Mouse (Mus musculus) forebrain, embryonic 14.5 days (tissue): ENCODE measurements around the gene Zdhhc3. TPM values are rescaled to one million over a fixed set of nuclear protein-coding genes. Genes with fewer than 3 reads are reported as not detected.

Experiments used
- ATAC-seq: fragments of 200-750 bp; cut with Nextera tagmentation; 2 replicates; pipeline ENCODE4 v1.8.0; 2017; ENCODE audit warnings: mild to moderate bottlenecking, moderate library complexity
- DNase-seq: peaks from one replicate; pipeline ENCODE4 v3.0.0-alpha.2; 2015; ENCODE audit warnings: low spot score
- H3K27ac ChIP-seq: fragments of 300-500 bp; sonication (generic); 2 replicates; pipeline ENCODE4 v1.5.1; 2014; ENCODE audit warnings: low read depth, mild to moderate bottlenecking, control low read depth, low read length, moderate library complexity
- H3K27me3 ChIP-seq: fragments of 300-500 bp; sonication (generic); replicated peaks from 2 replicates; pipeline ENCODE4 v1.6.1; 2014; ENCODE audit warnings: low read length, control low read depth, mixed read lengths; ENCODE audit not compliant: control insufficient read depth, insufficient read depth
- H3K36me3 ChIP-seq: fragments of 300-500 bp; sonication (generic); 2 replicates; pipeline ENCODE4 v1.6.1; 2014; ENCODE audit warnings: low read length, control low read depth; ENCODE audit not compliant: control insufficient read depth, insufficient read depth
- H3K4me1 ChIP-seq: fragments of 300-500 bp; sonication (generic); 2 replicates; pipeline ENCODE4 v1.6.1; 2014; ENCODE audit warnings: antibody characterized with exemption, low read length, control low read depth; ENCODE audit not compliant: control insufficient read depth, insufficient read depth
- H3K4me2 ChIP-seq: fragments of 300-500 bp; sonication (generic); 2 replicates; pipeline ENCODE4 v1.6.1; 2014; ENCODE audit warnings: mild to moderate bottlenecking, control low read depth, low read length
- H3K4me3 ChIP-seq: fragments of 300-500 bp; sonication (generic); 2 replicates; pipeline ENCODE4 v1.5.1; 2014; ENCODE audit warnings: low read depth, low read length, control low read depth
- H3K9ac ChIP-seq: fragments of 300-500 bp; sonication (generic); 2 replicates; pipeline ENCODE4 v1.6.1; 2014; ENCODE audit warnings: mild to moderate bottlenecking, low read length, control low read depth, moderate library complexity
- H3K9me3 ChIP-seq: fragments of 300-500 bp; sonication (generic); replicated peaks from 2 replicates; pipeline ENCODE4 v1.6.1; 2016; ENCODE audit warnings: low read length, control low read depth, mixed read lengths; ENCODE audit not compliant: control insufficient read depth
- WGBS: fragments of 180-500 bp; shearing (Covaris S2); extraction: QIAGEN DNeasy Blood & Tissue Kit; methylation state at CpG from one replicate; pipeline ENCODE4 v1.1.7; 2014; 5-methylcytosine and 5-hydroxymethylcytosine counted together
- polyA plus RNA-seq: library from polyadenylated mRNA; unstranded; fragments of >200 nt; fragmentation: Nextera tagmentation; extraction: Ambion mirVana; gene quantifications from 2 replicates; pipeline ENCODE4 v1.2.1, GENCODE M21; 2014

Gene Zdhhc3
- polyA plus RNA-seq, 1 experiment from 2014 or later = 51.2 TPM

GRCm38 (mm10) chr9:123047665-123048064, 65.3 kb downstream of the Zdhhc3 start:
- DNase-seq (no peak), ATAC-seq (no peak)
- no peak overlapping the region for H3K4me2 ChIP-seq
- no peaks in the 10 kb centered on the region for H3K4me1 ChIP-seq
- WGBS = 89% methylated on average over 1 of the region's 1 CpGs
- no peaks in the 10 kb centered on the region for H3K9me3 ChIP-seq
- H3K27ac ChIP-seq = no peak overlapping the region
- no peak overlapping the region for H3K4me3 ChIP-seq
- no peaks in the 10 kb centered on the region for H3K27me3 ChIP-seq
- no peak overlapping the region for H3K9ac ChIP-seq
- H3K36me3 ChIP-seq = no peaks in the 10 kb centered on the region

GRCm38 (mm10) chr9:123034426-123034825, 78.6 kb downstream of the Zdhhc3 start, which contains the start of gene Tgm4:
Tgm4 (plus strand) TSS chr9:123034726.
- ATAC-seq = no peak
- H3K27ac ChIP-seq = no peak within 1 kb of the TSS
- H3K4me1 ChIP-seq = no peaks in the 10 kb centered on the region
- no peak within 1 kb of the TSS for H3K4me3 ChIP-seq
- no peak within 1 kb of the TSS for H3K4me2 ChIP-seq
- H3K9ac ChIP-seq = no peak within 1 kb of the TSS
- no peaks in the 10 kb centered on the region for H3K27me3 ChIP-seq
- WGBS = 90% methylated on average over 4 of the region's 4 CpGs
- DNase-seq = no peak
- no peaks in the 10 kb centered on the region for H3K9me3 ChIP-seq
- no peaks in the 10 kb centered on the region for H3K36me3 ChIP-seq

- Histone ChIP-seq H3K4me2 (no peak overlapping the region), H3K36me3 (no peaks in the 10 kb centered on the region), H3K9ac (no peak overlapping the region), H3K9me3 (no peaks in the 10 kb centered on the region), H3K4me1 (no peaks in the 10 kb centered on the region), H3K27ac (no peak overlapping the region), H3K27me3 (no peaks in the 10 kb centered on the region), H3K4me3 (no peak overlapping the region)
- ATAC-seq (no peak), DNase-seq (no peak)
- 91% methylated on average over 13 of the region's 13 CpGs for WGBS
These were observed 81.3 kb downstream of the Zdhhc3 start for GRCm38 (mm10) chr9:123031496-123032246.

- no peaks in the 10 kb centered on the region for H3K36me3 ChIP-seq
- H3K4me2 ChIP-seq = no peak overlapping the region
- no peak overlapping the region for H3K27ac ChIP-seq
- DNase-seq (no peak), ATAC-seq (no peak)
- no peak overlapping the region for H3K9ac ChIP-seq
- 85% methylated on average over 2 of the region's 2 CpGs for whole genome bisulfite sequencing
- H3K4me3 ChIP-seq = no peak overlapping the region
- H3K9me3 ChIP-seq = no peaks in the 10 kb centered on the region
- peaks cover 11% of the 10 kb centered on the region for H3K4me1 ChIP-seq
- H3K27me3 ChIP-seq = no peaks in the 10 kb centered on the region
These were observed 88.8 kb downstream of the Zdhhc3 start for GRCm38 (mm10) chr9:123024201-123024600.

GRCm38 (mm10) chr9:123021636-123022379, 91.2 kb downstream of the Zdhhc3 start:
- 52% methylated on average over 16 of the region's 24 CpGs for WGBS
- no peaks in the 10 kb centered on the region for H3K9me3 ChIP-seq
- H3K4me3 ChIP-seq = peak overlapping the region; percentile 70
- H3K27ac ChIP-seq = no peak overlapping the region
- H3K9ac ChIP-seq = peak overlapping the region; percentile 84
- H3K27me3 ChIP-seq = no peaks in the 10 kb centered on the region
- H3K4me1 ChIP-seq = peaks cover 11% of the 10 kb centered on the region
- DNase-seq = no peak
- peak overlapping the region; percentile 67 for H3K4me2 ChIP-seq
- ATAC-seq = peak; percentile 60
- 0 out of 2 replicates have a peak, but pooled peaks cover 5% of the 10 kb centered on the region for H3K36me3 ChIP-seq

- 1% methylated on average over 33 of the region's 69 CpGs for WGBS
- ATAC-seq = peak; percentile 97
These were observed 91.9 kb downstream of the Zdhhc3 start, which contains the start of gene Tmem42 for GRCm38 (mm10) chr9:123020995-123021631. Tmem42 (plus strand) TSS chr9:123021326.

More at GRCm38 (mm10) chr9:123020995-123021631, 91.9 kb downstream of the Zdhhc3 start, which contains the start of gene Tmem42:
- H3K4me2 ChIP-seq = peak within 1 kb of the TSS; percentile 67
- no peaks in the 10 kb centered on the region for H3K9me3 ChIP-seq
- DNase-seq = peak; percentile 90
- H3K36me3 ChIP-seq = peaks cover 8% of the 10 kb centered on the region; the same call in 1 of the 2 replicates
- H3K4me3 ChIP-seq = peak within 1 kb of the TSS; percentile 70
- H3K27me3 ChIP-seq = no peaks in the 10 kb centered on the region
- peak within 1 kb of the TSS; percentile 84 for H3K9ac ChIP-seq
- H3K27ac ChIP-seq = peak within 1 kb of the TSS; percentile 91
- peaks cover 11% of the 10 kb centered on the region for H3K4me1 ChIP-seq

Other genes starting within 250 kb of the Zdhhc3 start
- gene Zfp445, start 247.2 kb downstream of the Zdhhc3 start, polyA plus RNA-seq = 63.1 and 79.1 TPM in 2 replicates
- 1.3 and 1.4 TPM in 2 replicates for gene Zkscan7, start 227.5 kb downstream of the Zdhhc3 start, polyA plus RNA-seq
- 20.8 and 23.6 TPM in 2 replicates for gene Zfp105, start 190.1 kb downstream of the Zdhhc3 start, polyA plus RNA-seq
- gene 1110059G10Rik, start 162.2 kb downstream of the Zdhhc3 start, polyA plus RNA-seq = 44.1 and 46.3 TPM in 2 replicates
- gene Kif15, start 162.2 kb downstream of the Zdhhc3 start, polyA plus RNA-seq = 24.2 and 26.4 TPM in 2 replicates
- 24.1 and 24.8 TPM in 2 replicates for gene Tmem42, start 91.9 kb downstream of the Zdhhc3 start, polyA plus RNA-seq
- 0.20 and 0.28 TPM in 2 replicates for gene Tgm4, start 78.5 kb downstream of the Zdhhc3 start, polyA plus RNA-seq
- 103 and 108 TPM in 2 replicates for gene Exosc7, start within 50 bp of the Zdhhc3 start, polyA plus RNA-seq
- 0.36 TPM in 1 of 2 replicates, not detected in the other for gene Clec3b, start 37.7 kb upstream of the Zdhhc3 start, polyA plus RNA-seq
- 0.05 and 0.06 TPM in 2 replicates for gene Cdcp1, start 102.8 kb upstream of the Zdhhc3 start, polyA plus RNA-seq
- 18.5 and 18.7 TPM in 2 replicates for gene Tmem158, start 147.6 kb upstream of the Zdhhc3 start, polyA plus RNA-seq